Mouse (Mus musculus) 416B (cell line): ENCODE data around the gene Ascc2.

Source experiments
- DNase-seq: peaks from one replicate; pipeline ENCODE4 v3.0.0; 2011; ENCODE audit warnings: low read depth

The Ascc2 gene

GRCm38 (mm10) chr11:4637534-4638234 is at the start of gene Ascc2:
Ascc2 (plus strand) TSS chr11:4637747.
- DNase-seq = peak; percentile 92

DNA sequence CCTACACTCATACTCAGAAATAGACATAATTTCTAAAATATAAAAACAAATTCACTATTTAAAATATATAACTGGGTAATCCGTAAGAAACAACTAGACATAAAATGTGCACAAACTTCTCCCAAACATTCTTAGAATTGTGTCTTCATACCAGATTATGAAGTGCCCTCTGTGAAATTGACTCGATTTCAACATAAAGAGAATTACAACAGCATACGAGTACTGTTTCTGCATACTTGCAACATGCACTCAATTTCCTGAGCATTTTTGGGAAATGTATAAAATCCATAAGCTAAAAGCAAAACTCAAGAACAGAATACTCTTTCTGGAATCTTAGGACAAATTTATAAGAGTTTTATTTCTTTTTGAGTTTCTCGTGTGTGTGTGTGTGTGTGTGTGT is 45.7 kb upstream of the Ascc2 start:
- DNase-seq = peak; percentile 57

GRCm38 (mm10) chr11:4593491-4593848 is 44.1 kb upstream of the Ascc2 start:
- peak; percentile 55 for DNase-seq

GRCm38 (mm10) chr11:4593849-4594607 is 43.5 kb upstream of the Ascc2 start:
- DNase-seq = peak; percentile 66

DNA sequence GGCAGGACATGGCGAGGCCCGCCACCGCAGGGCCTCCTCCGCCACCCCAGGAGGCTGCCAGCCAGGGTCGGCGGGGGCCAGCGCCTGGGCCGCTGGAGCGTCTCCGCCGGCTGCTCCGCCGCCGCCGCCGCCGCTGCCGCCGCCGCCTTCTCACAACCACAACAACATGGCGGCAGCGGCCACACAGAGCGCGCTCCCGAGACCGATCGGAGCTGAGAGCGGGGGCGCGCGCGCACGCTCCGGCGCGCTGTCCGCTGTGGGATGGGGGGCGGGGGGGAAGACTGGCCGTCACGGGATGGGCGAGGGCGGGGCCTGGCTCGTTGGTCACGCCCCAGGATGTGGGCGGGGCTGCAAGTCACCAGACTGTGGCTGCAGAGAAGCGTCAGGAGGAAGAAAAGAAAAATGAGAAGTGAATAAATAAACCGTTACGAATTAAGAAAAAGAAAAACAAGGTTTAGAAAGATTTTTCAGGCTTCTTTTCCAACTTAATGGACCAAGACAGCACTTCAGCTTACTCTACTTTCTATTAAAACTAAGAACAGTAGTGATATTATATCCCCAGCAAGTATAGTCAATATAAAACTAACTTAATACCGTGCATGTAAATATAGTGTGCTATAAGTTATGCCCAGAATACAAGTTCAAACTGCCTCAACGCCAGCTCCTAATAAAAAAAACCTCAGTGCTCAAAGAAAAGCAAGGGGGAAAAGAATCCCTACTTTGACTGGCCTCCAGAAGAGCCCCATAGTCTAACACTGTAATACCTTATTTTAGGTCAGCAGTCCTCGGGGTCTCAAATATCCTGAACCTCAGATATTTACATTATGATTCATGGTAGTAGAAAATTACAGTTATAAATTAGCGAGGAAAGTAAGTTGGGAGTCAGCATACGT is 42.7 kb upstream of the Ascc2 start, which contains the start of gene Mtmr3:
TSS of gene Mtmr3 (minus strand) at position 256 of the 893 bp plus-strand sequence.
- DNase-seq = peak; percentile 95

- peak; percentile 41 for DNase-seq
These were observed 39.1 kb upstream of the Ascc2 start for GRCm38 (mm10) chr11:4598411-4598810.

DNA sequence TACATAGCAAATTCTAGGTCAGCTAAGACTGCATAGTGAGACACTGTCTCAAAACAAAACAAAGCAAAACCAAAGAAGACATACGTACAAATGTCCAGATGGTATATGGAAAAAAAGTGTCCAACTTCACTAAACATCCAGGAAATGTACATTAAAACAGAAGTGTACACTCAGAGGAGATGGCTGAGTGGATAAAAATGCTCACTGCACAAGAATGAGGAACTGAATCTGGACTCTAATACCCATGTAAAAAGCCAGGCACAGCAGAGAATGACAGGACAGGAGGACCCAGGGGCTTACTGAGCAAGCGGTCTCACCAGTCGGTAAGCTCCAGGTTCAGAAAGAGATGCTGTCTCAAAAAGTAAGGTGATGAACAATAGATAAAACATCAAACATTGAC is 37.6 kb upstream of the Ascc2 start:
- peak; percentile 56 for DNase-seq

DNA sequence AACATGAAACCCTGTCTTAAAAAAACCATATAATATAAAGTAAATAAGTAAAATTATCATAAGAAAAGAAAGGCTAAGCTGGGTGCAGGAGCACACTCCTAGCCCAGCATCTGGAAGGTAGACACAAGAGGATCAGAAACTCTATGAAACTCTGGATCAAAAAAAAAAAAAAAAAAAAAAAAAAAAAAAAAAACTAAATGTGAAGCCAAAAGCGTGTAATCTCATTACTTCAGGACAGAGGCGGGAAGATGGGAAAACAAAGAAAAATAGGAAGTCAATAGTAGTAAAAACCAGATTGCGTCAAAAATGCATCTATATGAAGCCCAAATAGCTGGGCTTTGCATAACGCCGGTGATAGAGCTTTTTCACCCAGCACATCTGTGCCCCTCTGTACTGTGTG is 35.7 kb upstream of the Ascc2 start:
- no peak for DNase-seq

- DNase-seq = peak; percentile 65
These were observed 34.7 kb upstream of the Ascc2 start for GRCm38 (mm10) chr11:4602691-4603441.

- no peak for DNase-seq
These were observed 33.1 kb upstream of the Ascc2 start for GRCm38 (mm10) chr11:4604441-4604840.

GRCm38 (mm10) chr11:4605414-4605813 is 32.1 kb upstream of the Ascc2 start:
- no peak for DNase-seq

DNA sequence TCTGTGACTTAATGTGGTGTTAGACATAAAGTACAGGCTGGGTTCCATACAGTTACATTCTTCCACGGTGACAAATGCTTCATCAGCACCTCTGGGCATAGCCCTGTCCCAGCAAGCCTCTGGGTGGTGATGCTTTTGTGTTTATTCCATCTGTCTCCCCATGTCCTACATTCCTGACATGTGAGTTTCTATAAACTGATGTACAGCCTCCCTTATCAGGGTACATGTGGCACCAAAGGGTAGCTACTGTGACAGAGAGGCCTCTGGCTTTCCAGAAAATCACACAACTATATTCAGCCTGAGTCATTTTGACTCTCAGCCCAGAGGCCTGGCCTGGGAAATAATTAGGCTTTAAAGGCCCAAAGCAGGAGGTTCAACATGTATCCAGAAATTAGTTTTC is 31.0 kb upstream of the Ascc2 start:
- no peak for DNase-seq

- DNase-seq = no peak
These were observed 25.6 kb upstream of the Ascc2 start for GRCm38 (mm10) chr11:4611904-4612303.

GRCm38 (mm10) chr11:4620017-4620485 is 17.5 kb upstream of the Ascc2 start, which contains the start of gene Gm11032:
Gm11032 (plus strand) TSS chr11:4620067.
- DNase-seq = no peak

GRCm38 (mm10) chr11:4620501-4621108 is 16.9 kb upstream of the Ascc2 start:
- DNase-seq = no peak

GRCm38 (mm10) chr11:4621866-4622265 is 15.7 kb upstream of the Ascc2 start:
- DNase-seq = peak; percentile 34

- no peak for DNase-seq
These were observed 15.0 kb upstream of the Ascc2 start for GRCm38 (mm10) chr11:4622442-4622986.

DNA sequence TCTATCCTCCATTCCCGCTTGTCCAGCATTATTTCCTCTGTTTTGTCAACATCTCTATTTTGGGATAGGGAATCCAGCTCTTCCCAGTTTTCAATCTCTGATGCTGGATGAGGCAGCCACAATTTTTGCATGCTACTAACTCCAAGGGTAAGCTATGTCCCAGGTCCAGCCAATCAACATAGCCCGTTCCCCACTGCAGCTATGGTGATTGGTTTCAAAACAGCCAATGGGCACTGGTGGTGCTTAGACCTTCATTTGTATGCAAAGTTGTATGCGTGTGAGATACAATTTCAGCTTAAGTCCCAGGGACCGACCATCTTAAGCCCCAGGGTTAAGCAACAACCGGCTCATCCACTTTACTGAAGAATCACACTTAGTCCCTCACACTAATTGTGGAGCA is 14.6 kb upstream of the Ascc2 start:
- no peak for DNase-seq

GRCm38 (mm10) chr11:4625931-4626330 is 11.6 kb upstream of the Ascc2 start:
- DNase-seq = no peak

- DNase-seq = no peak
These were observed 9.9 kb upstream of the Ascc2 start for GRCm38 (mm10) chr11:4627636-4628035.

DNA sequence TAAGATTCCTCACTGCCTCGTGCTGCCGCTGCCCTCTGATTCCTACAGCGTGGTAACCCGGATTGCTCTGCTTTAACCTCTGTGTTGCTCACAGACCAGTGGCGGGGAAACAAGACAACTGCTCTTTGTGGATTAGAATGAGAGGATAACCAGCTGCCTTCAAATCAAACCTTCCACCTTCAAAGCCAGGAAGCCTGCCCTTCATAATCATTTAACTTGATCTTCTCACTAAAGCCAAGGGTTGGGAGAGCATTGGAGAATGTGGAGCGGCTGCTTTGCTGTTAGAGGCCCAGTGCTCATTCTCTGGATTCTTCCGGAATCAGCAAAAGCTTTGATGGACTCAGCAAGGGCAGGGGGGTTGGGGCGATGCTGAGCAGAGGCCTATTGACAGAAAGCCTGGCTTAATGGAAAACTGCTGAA is 7.7 kb upstream of the Ascc2 start:
- DNase-seq = no peak
